Mouse (Mus musculus) urinary bladder, adult 2 months (tissue): ENCODE measurements around the gene Ghrhr. TPM values are rescaled to one million over a fixed set of nuclear protein-coding genes. Genes with fewer than 3 reads are reported as not detected.

Experiments
- DNase-seq: peaks from one replicate; pipeline ENCODE4 v3.0.0; 2022; ENCODE audit warnings: low spot score
- polyA plus RNA-seq: library from polyadenylated mRNA; depleted of rRNA; stranded (reverse); fragments of >200 nt; gene quantifications from 2 replicates; pipeline ENCODE4 v1.2.3, GENCODE M21; 2012

Gene Ghrhr
- polyA plus RNA-seq, 1 experiment, result not detected

- DNase-seq, result no peak
Measured at GRCm38 (mm10) chr6:55396176-55396575, 20.1 kb downstream of the Ghrhr start.

GRCm38 (mm10) chr6:55396622-55397041 lies 20.5 kb downstream of the Ghrhr start:
- no peak for DNase-seq

- no peak for DNase-seq
Measured at GRCm38 (mm10) chr6:55398869-55399628, 23.0 kb downstream of the Ghrhr start.

- DNase-seq, result no peak
Measured at GRCm38 (mm10) chr6:55399910-55400309, 23.8 kb downstream of the Ghrhr start.

GRCm38 (mm10) chr6:55402041-55402776 lies 26.1 kb downstream of the Ghrhr start:
- DNase-seq, result no peak

GRCm38 (mm10) chr6:55403411-55404309 lies 27.6 kb downstream of the Ghrhr start:
- DNase-seq, result no peak

GRCm38 (mm10) chr6:55404421-55404990 lies 28.4 kb downstream of the Ghrhr start:
- no peak for DNase-seq

GRCm38 (mm10) chr6:55407345-55407744 lies 31.2 kb downstream of the Ghrhr start:
- DNase-seq, result no peak

GRCm38 (mm10) chr6:55410119-55410775 lies 34.2 kb downstream of the Ghrhr start:
- DNase-seq, result no peak

- DNase-seq, result no peak
Measured at GRCm38 (mm10) chr6:55410977-55411376, 34.9 kb downstream of the Ghrhr start.

GRCm38 (mm10) chr6:55416202-55416601 lies 40.1 kb downstream of the Ghrhr start:
- no peak for DNase-seq

GRCm38 (mm10) chr6:55418746-55419410 lies 42.8 kb downstream of the Ghrhr start:
- no peak for DNase-seq

GRCm38 (mm10) chr6:55420411-55420810 lies 44.3 kb downstream of the Ghrhr start:
- no peak for DNase-seq

- no peak for DNase-seq
Measured at GRCm38 (mm10) chr6:55420869-55421361, 44.8 kb downstream of the Ghrhr start.

GRCm38 (mm10) chr6:55432121-55432520 lies 56.0 kb downstream of the Ghrhr start:
- no peak for DNase-seq

- no peak for DNase-seq
Measured at GRCm38 (mm10) chr6:55434360-55434759, 58.3 kb downstream of the Ghrhr start.

GRCm38 (mm10) chr6:55435266-55436159 lies 59.4 kb downstream of the Ghrhr start:
- DNase-seq, result no peak

GRCm38 (mm10) chr6:55437919-55438318 lies 61.8 kb downstream of the Ghrhr start:
- DNase-seq, result no peak
